Mouse (Mus musculus): ENCODE data around the gene Psmd12.

Psmd12 gene

DNA sequence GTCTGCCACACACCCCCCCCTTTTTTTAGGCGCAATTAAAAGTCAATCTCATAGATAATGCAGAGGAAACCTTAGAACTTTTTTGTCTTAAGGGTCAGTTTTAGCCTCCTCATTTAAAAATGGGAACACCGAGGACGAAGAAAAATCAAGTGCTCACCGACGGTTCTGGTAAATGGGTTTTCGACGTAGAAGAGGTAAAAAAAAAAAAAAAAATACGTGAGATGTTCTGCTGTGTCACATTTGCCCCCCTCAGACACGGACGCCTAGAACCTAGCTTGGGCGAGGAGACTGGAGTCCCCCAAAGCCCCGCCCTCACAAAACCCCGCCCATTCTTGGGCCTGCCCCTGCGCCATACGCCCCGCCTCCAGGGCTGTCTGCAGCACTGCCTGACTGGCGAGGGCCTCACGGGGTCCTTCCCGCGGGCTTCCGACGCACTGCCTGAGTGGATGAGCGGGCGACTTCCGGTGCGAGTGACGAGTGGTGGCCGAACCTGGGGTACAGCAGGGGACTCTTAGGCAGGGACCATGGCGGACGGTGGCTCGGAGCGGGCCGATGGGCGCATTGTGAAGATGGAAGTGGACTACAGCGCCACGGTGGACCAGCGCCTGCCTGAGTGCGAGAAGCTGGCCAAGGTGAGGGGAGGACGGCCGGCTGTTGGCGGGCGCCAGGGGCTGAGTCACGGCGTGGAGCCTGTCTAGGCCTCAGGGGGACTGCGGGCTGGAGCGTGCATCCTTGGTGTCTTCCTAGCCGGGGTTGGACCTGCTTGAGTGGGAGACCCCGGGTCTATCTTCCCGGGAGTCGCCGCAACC is at the start of gene Psmd12:
Psmd12 (plus strand) TSS at position 432 of the 809 bp plus-strand sequence.
- in situ Hi-C loops (cut with MboI; ENCODE audit: low pct_unique_long_range_greater_than_20kb in 1 of 2, low sequenced_read_pairs in 2 of 2, unreplicated experiment in 1 of 2), result loop anchor here in 1 of 2 experiments (10.0 kb wide), 2 partner anchors 214 to 324 kb away; no protein-coding TSS in a partner anchor

- in situ Hi-C loops (cut with MboI; ENCODE audit: low pct_unique_long_range_greater_than_20kb in 1 of 2, low sequenced_read_pairs in 2 of 2, unreplicated experiment in 1 of 2), result no loop called here
These were observed 47.9 kb upstream of the Psmd12 start for GRCm38 (mm10) chr11:107431197-107431965.

GRCm38 (mm10) chr11:107435776-107436449 is 43.4 kb upstream of the Psmd12 start:
- in situ Hi-C loops (cut with MboI; ENCODE audit: low pct_unique_long_range_greater_than_20kb in 1 of 2, low sequenced_read_pairs in 2 of 2, unreplicated experiment in 1 of 2), result no loop called here

DNA sequence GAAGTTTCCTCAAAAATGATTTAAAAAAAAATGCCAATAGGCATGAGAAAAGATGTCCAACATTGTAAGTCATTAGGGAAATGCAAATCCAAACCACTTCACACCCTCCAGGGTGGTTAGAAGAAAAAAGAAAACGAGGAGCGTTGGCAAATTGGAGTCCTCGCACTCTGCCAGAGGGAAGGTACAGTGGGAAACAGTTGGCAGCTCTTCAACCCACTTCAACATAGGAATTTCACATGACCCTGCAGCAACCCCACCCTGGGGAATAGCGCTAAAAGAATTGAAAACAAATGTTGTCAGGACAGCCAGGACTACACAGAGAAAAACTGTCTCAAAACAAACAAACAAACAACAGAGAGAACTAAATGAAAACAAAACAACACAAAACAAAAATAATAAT is 41.6 kb upstream of the Psmd12 start:
- in situ Hi-C loops (cut with MboI; ENCODE audit: low pct_unique_long_range_greater_than_20kb in 1 of 2, low sequenced_read_pairs in 2 of 2, unreplicated experiment in 1 of 2), result no loop called here

DNA sequence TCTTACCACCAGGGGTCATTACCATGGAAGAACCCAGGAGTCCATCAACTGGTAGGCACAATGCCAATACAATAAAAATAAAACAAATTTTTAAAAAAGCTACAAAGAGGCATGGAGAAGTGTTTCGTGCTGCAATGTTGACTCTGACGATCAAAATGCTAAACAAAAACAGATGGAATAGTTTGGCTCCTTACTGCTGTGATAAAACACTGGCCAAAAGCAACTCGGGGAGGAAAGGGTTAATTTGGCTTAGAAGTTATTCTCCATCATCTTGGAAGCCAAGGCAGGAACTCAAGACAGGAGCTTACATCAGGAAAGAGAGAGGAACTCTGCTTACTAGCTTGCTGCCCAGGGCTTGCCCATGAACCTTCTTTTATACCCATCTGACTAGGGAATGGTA is 41.1 kb upstream of the Psmd12 start:
- in situ Hi-C loops (cut with MboI; ENCODE audit: low pct_unique_long_range_greater_than_20kb in 1 of 2, low sequenced_read_pairs in 2 of 2, unreplicated experiment in 1 of 2), result no loop called here

DNA sequence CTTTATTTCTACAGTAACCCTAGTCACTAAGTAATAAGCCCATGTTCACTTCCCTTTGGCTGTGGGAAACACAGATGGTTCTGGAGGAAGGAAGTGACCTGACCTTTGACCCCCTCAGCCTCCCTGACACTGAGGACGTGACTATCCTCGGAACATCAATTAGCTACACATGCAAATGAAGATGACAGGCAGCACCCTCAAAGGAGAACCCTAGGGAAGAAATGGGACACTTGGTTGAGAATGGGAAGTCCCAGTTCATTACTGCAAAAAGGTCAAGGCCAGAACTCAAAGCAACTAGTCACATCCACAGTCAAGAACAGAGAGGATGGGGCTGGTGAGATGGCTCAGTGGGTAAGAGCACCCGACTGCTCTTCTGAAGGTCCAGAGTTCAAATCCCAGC is 38.2 kb upstream of the Psmd12 start:
- in situ Hi-C loops (cut with MboI; ENCODE audit: low pct_unique_long_range_greater_than_20kb in 1 of 2, low sequenced_read_pairs in 2 of 2, unreplicated experiment in 1 of 2), result no loop called here

DNA sequence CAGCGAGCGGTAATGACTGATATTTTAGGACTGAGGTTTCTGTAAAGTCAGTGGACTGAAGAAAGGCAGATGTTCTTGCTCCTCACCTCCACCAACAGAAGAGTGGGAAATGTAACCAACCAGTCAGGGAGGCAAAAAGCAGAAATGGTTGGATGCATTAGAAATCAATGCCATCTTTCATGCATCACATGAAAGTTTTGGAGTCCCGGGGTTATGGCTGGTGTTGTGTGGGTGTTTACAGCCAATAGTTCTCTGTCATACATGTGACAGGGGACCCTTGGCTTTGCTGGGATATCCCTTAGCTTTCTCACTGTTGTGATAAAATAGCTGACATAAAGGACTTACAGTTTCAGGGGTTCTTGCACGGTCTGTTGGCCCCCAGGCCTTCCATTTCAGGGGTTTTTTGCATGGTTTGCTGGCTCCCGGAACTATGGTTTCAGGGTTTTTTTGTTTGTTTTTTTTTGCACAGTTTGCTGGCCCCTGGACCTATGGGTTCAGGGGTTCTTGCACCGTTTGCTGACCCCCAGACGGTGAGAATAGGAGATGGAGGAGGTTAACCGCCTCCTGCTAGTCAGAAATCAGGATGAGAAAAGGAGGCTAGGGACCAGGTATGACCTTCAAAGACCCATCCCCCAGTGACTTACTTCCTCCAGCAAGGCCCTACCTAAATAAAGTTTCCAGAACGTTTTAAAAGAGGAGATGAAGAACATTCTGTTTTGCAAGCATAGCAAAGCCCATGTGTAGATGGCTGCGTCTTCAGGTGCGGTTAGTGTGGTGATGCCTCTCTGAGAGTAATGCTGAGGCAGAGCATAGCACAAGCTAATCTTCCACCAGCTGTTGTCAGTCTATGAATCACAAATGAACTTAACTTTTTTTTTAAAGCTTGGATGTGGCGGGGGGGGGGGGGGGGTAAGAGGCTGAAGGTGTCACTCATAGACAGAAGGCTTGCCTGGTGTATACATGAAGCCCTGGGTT is 35.9 kb upstream of the Psmd12 start:
- in situ Hi-C loops (cut with MboI; ENCODE audit: low pct_unique_long_range_greater_than_20kb in 1 of 2, low sequenced_read_pairs in 2 of 2, unreplicated experiment in 1 of 2), result no loop called here

DNA sequence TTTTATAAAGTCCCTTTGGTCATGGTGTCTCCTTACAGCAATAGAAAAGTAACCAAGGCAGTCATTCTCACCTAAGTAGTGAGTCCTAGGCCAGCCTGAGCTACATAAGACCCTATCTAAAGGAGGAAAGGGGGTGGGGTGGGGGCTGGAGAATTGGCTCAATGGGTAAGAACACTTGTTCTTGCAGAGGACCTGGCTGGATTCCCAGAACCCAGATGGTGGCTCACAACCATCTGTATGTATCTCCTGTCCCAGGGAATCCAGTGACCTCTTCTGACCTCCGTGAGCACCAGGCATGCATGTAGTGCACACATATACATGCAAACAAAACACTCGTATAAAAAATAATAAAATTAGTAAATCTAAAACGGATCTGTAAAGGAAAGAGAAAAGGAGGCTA is 33.6 kb upstream of the Psmd12 start:
- in situ Hi-C loops (cut with MboI; ENCODE audit: low pct_unique_long_range_greater_than_20kb in 1 of 2, low sequenced_read_pairs in 2 of 2, unreplicated experiment in 1 of 2), result no loop called here

- in situ Hi-C loops (cut with MboI; ENCODE audit: low pct_unique_long_range_greater_than_20kb in 1 of 2, low sequenced_read_pairs in 2 of 2, unreplicated experiment in 1 of 2), result no loop called here
These were observed 32.6 kb upstream of the Psmd12 start for GRCm38 (mm10) chr11:107446650-107447049.

DNA sequence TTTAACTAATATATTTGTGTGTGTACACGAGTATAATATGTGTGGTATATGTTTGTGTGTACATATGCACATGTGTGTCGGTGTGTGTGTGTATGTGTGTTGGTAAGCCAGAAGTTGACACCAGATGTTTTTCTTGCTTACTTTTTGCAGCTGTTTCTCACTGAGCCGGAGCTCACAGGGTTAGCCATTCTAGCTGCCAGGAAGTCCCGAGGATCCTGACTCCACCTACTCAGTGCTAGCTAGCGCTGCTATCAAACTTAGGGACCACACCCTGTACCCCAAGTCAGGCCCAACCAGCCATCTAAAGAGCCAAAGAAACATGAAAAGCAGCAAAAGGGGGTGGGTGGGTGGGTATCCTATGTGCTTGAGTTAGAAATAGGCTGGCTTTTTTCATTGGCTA is 31.9 kb upstream of the Psmd12 start:
- in situ Hi-C loops (cut with MboI; ENCODE audit: low pct_unique_long_range_greater_than_20kb in 1 of 2, low sequenced_read_pairs in 2 of 2, unreplicated experiment in 1 of 2), result no loop called here

GRCm38 (mm10) chr11:107447915-107448314 is 31.4 kb upstream of the Psmd12 start:
- in situ Hi-C loops (cut with MboI; ENCODE audit: low pct_unique_long_range_greater_than_20kb in 1 of 2, low sequenced_read_pairs in 2 of 2, unreplicated experiment in 1 of 2), result no loop called here

- in situ Hi-C loops (cut with MboI; ENCODE audit: low pct_unique_long_range_greater_than_20kb in 1 of 2, low sequenced_read_pairs in 2 of 2, unreplicated experiment in 1 of 2), result no loop called here
These were observed 29.9 kb upstream of the Psmd12 start for GRCm38 (mm10) chr11:107449169-107449910.

GRCm38 (mm10) chr11:107450097-107450496 is 29.2 kb upstream of the Psmd12 start:
- in situ Hi-C loops (cut with MboI; ENCODE audit: low pct_unique_long_range_greater_than_20kb in 1 of 2, low sequenced_read_pairs in 2 of 2, unreplicated experiment in 1 of 2), result loop anchor here in 1 of 2 experiments (10.0 kb wide), 1 partner anchor 65 kb away; no protein-coding TSS in a partner anchor

- in situ Hi-C loops (cut with MboI; ENCODE audit: low pct_unique_long_range_greater_than_20kb in 1 of 2, low sequenced_read_pairs in 2 of 2, unreplicated experiment in 1 of 2), result loop anchor here in 1 of 2 experiments (10.0 kb wide), 1 partner anchor 66 kb away; no protein-coding TSS in a partner anchor
These were observed 28.2 kb upstream of the Psmd12 start for GRCm38 (mm10) chr11:107451106-107451505.

GRCm38 (mm10) chr11:107452053-107452452 is 27.2 kb upstream of the Psmd12 start:
- in situ Hi-C loops (cut with MboI; ENCODE audit: low pct_unique_long_range_greater_than_20kb in 1 of 2, low sequenced_read_pairs in 2 of 2, unreplicated experiment in 1 of 2), result loop anchor here in 1 of 2 experiments (10.0 kb wide), 1 partner anchor 67 kb away; no protein-coding TSS in a partner anchor

GRCm38 (mm10) chr11:107454546-107455462 is 24.5 kb upstream of the Psmd12 start:
- in situ Hi-C loops (cut with MboI; ENCODE audit: low pct_unique_long_range_greater_than_20kb in 1 of 2, low sequenced_read_pairs in 2 of 2, unreplicated experiment in 1 of 2), result loop anchor here in 1 of 2 experiments (5.0 to 10.0 kb wide), 2 partner anchors 33 to 70 kb away; no protein-coding TSS in a partner anchor
